Mouse (Mus musculus): ENCODE measurements around the gene Stk19. TPM values are rescaled to one million over a fixed set of nuclear protein-coding genes. Genes with fewer than 3 reads are reported as not detected.

Stk19 gene
- polyA plus RNA-seq, 1 experiment from 2014 or later, result 33.8 TPM

DNA sequence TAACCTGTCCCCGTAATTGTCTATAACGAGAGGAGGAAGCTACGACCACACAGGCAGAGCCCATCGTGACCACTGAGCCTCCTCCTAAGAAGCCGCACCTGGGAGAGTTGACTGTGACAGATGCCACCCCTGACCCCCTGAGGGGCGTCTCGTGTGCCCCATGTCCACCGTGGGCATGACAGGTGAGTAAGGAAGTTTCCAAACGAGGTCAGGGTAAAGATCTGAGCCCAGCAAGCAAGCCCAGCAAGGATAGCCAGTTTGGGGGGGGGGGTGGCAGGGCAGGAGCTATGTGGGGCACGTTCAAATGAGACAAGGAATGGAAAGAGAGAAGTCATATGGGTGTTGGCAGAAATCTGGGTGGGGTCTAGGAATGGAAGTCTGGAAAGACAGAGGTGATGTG lies 41.7 kb downstream of the Stk19 start:
- WGBS, result 79% methylated on average over 10 of the region's 10 CpGs
- H3K36me3 ChIP-seq, result no peaks in the 10 kb centered on the region
- H3K9ac ChIP-seq, result no peak overlapping the region
- H3K27me3 ChIP-seq, result no peaks in the 10 kb centered on the region
- no peaks in the 10 kb centered on the region for H3K9me3 ChIP-seq (replicated peaks)
- H3K4me1 ChIP-seq, result no peaks in the 10 kb centered on the region
- no peak overlapping the region for H3K4me3 ChIP-seq (replicated peaks)
- ATAC-seq (ENCODE audit: insufficient number of reproducible peaks, low FRiP score, low TSS enrichment, low read depth), result no peak
- H3K27ac ChIP-seq (replicated peaks), result no peak overlapping the region
- no peak overlapping the region for H3K4me2 ChIP-seq (replicated peaks)

DNA sequence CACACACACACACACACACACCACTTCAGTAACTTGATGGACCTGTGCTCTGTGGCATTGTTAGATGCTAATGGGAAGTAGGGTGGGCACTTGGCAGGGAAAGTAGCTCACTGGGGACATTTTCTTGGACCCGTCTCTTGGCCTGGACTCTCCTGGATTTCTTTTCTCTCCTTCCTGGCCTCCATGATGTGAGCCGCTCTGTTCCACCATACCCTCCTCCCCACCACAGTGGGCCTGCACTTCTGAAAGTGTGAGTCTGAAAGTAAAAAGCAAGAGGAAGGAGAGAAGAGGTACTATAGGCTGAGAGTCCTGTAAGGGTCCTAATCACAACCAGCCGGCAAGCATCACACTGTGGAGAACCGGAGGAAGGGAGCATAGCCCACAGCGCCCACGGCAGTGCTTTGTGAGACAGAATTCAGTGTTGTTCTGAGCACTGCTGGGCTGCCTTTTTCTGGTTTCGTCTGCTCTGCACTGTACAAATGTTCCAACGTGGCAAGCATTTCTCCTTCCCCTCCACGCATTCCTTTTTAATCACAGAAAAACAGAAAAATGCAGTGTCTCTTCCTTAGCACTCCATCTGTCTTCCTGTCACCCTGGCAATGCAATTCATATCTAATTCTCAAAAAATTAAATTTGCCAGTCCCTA lies 58.9 kb downstream of the Stk19 start:
- H3K4me3 ChIP-seq (replicated peaks), result no peak overlapping the region
- no peaks in the 10 kb centered on the region for H3K36me3 ChIP-seq
- no peak overlapping the region for H3K4me2 ChIP-seq (replicated peaks)
- peak overlapping the region; percentile 86 for H3K27ac ChIP-seq (replicated peaks)
- H3K4me1 ChIP-seq, result peaks cover 12% of the 10 kb centered on the region; the same call in 1 of the 2 replicates
- H3K9ac ChIP-seq, result no peak overlapping the region
- WGBS, result 36% methylated on average over 9 of the region's 9 CpGs
- H3K27me3 ChIP-seq, result no peaks in the 10 kb centered on the region
- 0 out of 2 replicates have a peak, but pooled peaks cover 6% of the 10 kb centered on the region for H3K9me3 ChIP-seq (replicated peaks)
- no peak; the same call in 1 of the 2 replicates for ATAC-seq (ENCODE audit: insufficient number of reproducible peaks, low FRiP score, low TSS enrichment, low read depth)

Small RNAs within 50 kb of the gene (microRNA-seq; reads per million reads assigned to microRNA genes)
- 0.69 reads per million for gene Mir6970 (ENCODE audit: borderline number of aligned reads)
- 1.9 reads per million, percentile 5 among the genes with 10 or more reads in this experiment for gene Mir6971 (ENCODE audit: borderline number of aligned reads)
- gene Mir6972 (ENCODE audit: borderline number of aligned reads), result not detected

Other genes starting within 250 kb of the Stk19 start
- gene Gpsm3, start 247.1 kb downstream of the Stk19 start, polyA plus RNA-seq (2015; fragmentation: Nextera tagmentation; extraction: Ambion mirVana), result 8.5 and 9.7 TPM in 2 replicates
- 11.0 and 13.3 TPM in 2 replicates for gene Pbx2, start 245.7 kb downstream of the Stk19 start, polyA plus RNA-seq (2015; fragmentation: Nextera tagmentation; extraction: Ambion mirVana)
- gene Ager, start 239.1 kb downstream of the Stk19 start, polyA plus RNA-seq (2015; fragmentation: Nextera tagmentation; extraction: Ambion mirVana), result 3.3 and 3.7 TPM in 2 replicates
- gene Rnf5, start 233.3 kb downstream of the Stk19 start, polyA plus RNA-seq (2015; fragmentation: Nextera tagmentation; extraction: Ambion mirVana), result 117 and 119 TPM in 2 replicates
- gene Agpat1, start 232.7 kb downstream of the Stk19 start, polyA plus RNA-seq (2015; fragmentation: Nextera tagmentation; extraction: Ambion mirVana), result 57.6 and 61.2 TPM in 2 replicates
- gene Egfl8, start 221.0 kb downstream of the Stk19 start, polyA plus RNA-seq (2015; fragmentation: Nextera tagmentation; extraction: Ambion mirVana), result 11.2 and 13.2 TPM in 2 replicates
- 27.5 and 28.3 TPM in 2 replicates for gene Ppt2, start 208.4 kb downstream of the Stk19 start, polyA plus RNA-seq (2015; fragmentation: Nextera tagmentation; extraction: Ambion mirVana)
- gene Prrt1, start 207.4 kb downstream of the Stk19 start, polyA plus RNA-seq (2015; fragmentation: Nextera tagmentation; extraction: Ambion mirVana), result 1.3 and 1.5 TPM in 2 replicates
- 16.2 and 16.8 TPM in 2 replicates for gene Fkbpl, start 192.2 kb downstream of the Stk19 start, polyA plus RNA-seq (2015; fragmentation: Nextera tagmentation; extraction: Ambion mirVana)
- 88.8 and 94.7 TPM in 2 replicates for gene Atf6b, start 189.8 kb downstream of the Stk19 start, polyA plus RNA-seq (2015; fragmentation: Nextera tagmentation; extraction: Ambion mirVana)
- gene Tnxb, start 166.4 kb downstream of the Stk19 start, polyA plus RNA-seq (2015; fragmentation: Nextera tagmentation; extraction: Ambion mirVana), result 0.48 and 0.87 TPM in 2 replicates
- gene C4b, start 93.1 kb downstream of the Stk19 start, polyA plus RNA-seq (2015; fragmentation: Nextera tagmentation; extraction: Ambion mirVana), result 1.4 and 2.1 TPM in 2 replicates
- 0.12 TPM in 1 of 2 replicates, not detected in the other for gene Cyp21a1, start 32.4 kb downstream of the Stk19 start, polyA plus RNA-seq (2015; fragmentation: Nextera tagmentation; extraction: Ambion mirVana)
- 66.2 and 70.7 TPM in 2 replicates for gene Dxo, start 74 bp upstream of the Stk19 start, polyA plus RNA-seq (2015; fragmentation: Nextera tagmentation; extraction: Ambion mirVana)
- gene Skiv2l, start 13.3 kb upstream of the Stk19 start, polyA plus RNA-seq (2015; fragmentation: Nextera tagmentation; extraction: Ambion mirVana), result 50.6 and 55.0 TPM in 2 replicates
- gene Nelfe, start 13.4 kb upstream of the Stk19 start, polyA plus RNA-seq (2015; fragmentation: Nextera tagmentation; extraction: Ambion mirVana), result 97.7 and 114 TPM in 2 replicates
- gene Cfb, start 25.6 kb upstream of the Stk19 start, polyA plus RNA-seq (2015; fragmentation: Nextera tagmentation; extraction: Ambion mirVana), result 2.9 and 3.2 TPM in 2 replicates
- 3.2 and 4.2 TPM in 2 replicates for gene Zbtb12, start 42.5 kb upstream of the Stk19 start, polyA plus RNA-seq (2015; fragmentation: Nextera tagmentation; extraction: Ambion mirVana)
- not detected in 2 replicates for gene Gm20547, start 45.1 kb upstream of the Stk19 start, polyA plus RNA-seq (2015; fragmentation: Nextera tagmentation; extraction: Ambion mirVana)
- 6.7 and 7.3 TPM in 2 replicates for gene C2, start 61.3 kb upstream of the Stk19 start, polyA plus RNA-seq (2015; fragmentation: Nextera tagmentation; extraction: Ambion mirVana)
- 86.8 and 92.7 TPM in 2 replicates for gene Ehmt2, start 61.5 kb upstream of the Stk19 start, polyA plus RNA-seq (2015; fragmentation: Nextera tagmentation; extraction: Ambion mirVana)
- gene Slc44a4, start 77.5 kb upstream of the Stk19 start, polyA plus RNA-seq (2015; fragmentation: Nextera tagmentation; extraction: Ambion mirVana), result 0.49 and 0.69 TPM in 2 replicates
- 20.8 and 22.7 TPM in 2 replicates for gene Neu1, start 94.3 kb upstream of the Stk19 start, polyA plus RNA-seq (2015; fragmentation: Nextera tagmentation; extraction: Ambion mirVana)
- 2.2 and 3.4 TPM in 2 replicates for gene Hspa1b, start 122.3 kb upstream of the Stk19 start, polyA plus RNA-seq (2015; fragmentation: Nextera tagmentation; extraction: Ambion mirVana)
- gene Gm20481, start 133.0 kb upstream of the Stk19 start, polyA plus RNA-seq (2015; fragmentation: Nextera tagmentation; extraction: Ambion mirVana), result not detected in 2 replicates
- 19.5 and 19.7 TPM in 2 replicates for gene Hspa1a, start 135.2 kb upstream of the Stk19 start, polyA plus RNA-seq (2015; fragmentation: Nextera tagmentation; extraction: Ambion mirVana)
- gene Hspa1l, start 135.8 kb upstream of the Stk19 start, polyA plus RNA-seq (2015; fragmentation: Nextera tagmentation; extraction: Ambion mirVana), result 0.71 and 0.77 TPM in 2 replicates
- 163 and 173 TPM in 2 replicates for gene Lsm2, start 144.9 kb upstream of the Stk19 start, polyA plus RNA-seq (2015; fragmentation: Nextera tagmentation; extraction: Ambion mirVana)
- 108 and 114 TPM in 2 replicates for gene Vars, start 164.0 kb upstream of the Stk19 start, polyA plus RNA-seq (2015; fragmentation: Nextera tagmentation; extraction: Ambion mirVana)
- 0.43 and 0.58 TPM in 2 replicates for gene Vwa7, start 179.6 kb upstream of the Stk19 start, polyA plus RNA-seq (2015; fragmentation: Nextera tagmentation; extraction: Ambion mirVana)
- gene Sapcd1, start 191.1 kb upstream of the Stk19 start, polyA plus RNA-seq (2015; fragmentation: Nextera tagmentation; extraction: Ambion mirVana), result 21.5 and 23.4 TPM in 2 replicates
- gene Msh5, start 209.8 kb upstream of the Stk19 start, polyA plus RNA-seq (2015; fragmentation: Nextera tagmentation; extraction: Ambion mirVana), result 3.6 and 5.4 TPM in 2 replicates
- gene Clic1, start 213.0 kb upstream of the Stk19 start, polyA plus RNA-seq (2015; fragmentation: Nextera tagmentation; extraction: Ambion mirVana), result 324 and 329 TPM in 2 replicates
- 319 and 347 TPM in 2 replicates for gene Ddah2, start 222.1 kb upstream of the Stk19 start, polyA plus RNA-seq (2015; fragmentation: Nextera tagmentation; extraction: Ambion mirVana)
- gene Ly6g6c, start 228.4 kb upstream of the Stk19 start, polyA plus RNA-seq (2015; fragmentation: Nextera tagmentation; extraction: Ambion mirVana), result 98.5 and 131 TPM in 2 replicates
- gene Mpig6b, start 229.2 kb upstream of the Stk19 start, polyA plus RNA-seq (2015; fragmentation: Nextera tagmentation; extraction: Ambion mirVana), result 1.1 and 1.4 TPM in 2 replicates
- 31.4 and 33.0 TPM in 2 replicates for gene Ly6g6e, start 240.0 kb upstream of the Stk19 start, polyA plus RNA-seq (2015; fragmentation: Nextera tagmentation; extraction: Ambion mirVana)
- 1.5 and 2.3 TPM in 2 replicates for gene Ly6g6d, start 241.1 kb upstream of the Stk19 start, polyA plus RNA-seq (2015; fragmentation: Nextera tagmentation; extraction: Ambion mirVana)
- 0.20 and 0.28 TPM in 2 replicates for gene Ly6g6f, start 248.7 kb upstream of the Stk19 start, polyA plus RNA-seq (2015; fragmentation: Nextera tagmentation; extraction: Ambion mirVana)